Mouse (Mus musculus) midbrain, postnatal 0 days (tissue): ENCODE measurements around the gene Mknk2. TPM values are rescaled to one million over a fixed set of nuclear protein-coding genes. Genes with fewer than 3 reads are reported as not detected.

Experiments
- ATAC-seq: fragments of 200-750 bp; cut with Nextera tagmentation; 2 replicates; pipeline ENCODE4 v1.8.0; 2017; ENCODE audit warnings: moderate number of reproducible peaks, mild to moderate bottlenecking, moderate TSS enrichment, moderate library complexity; ENCODE audit not compliant: low FRiP score
- DNase-seq: peaks from one replicate; pipeline ENCODE4 v3.0.0-alpha.2; 2015; ENCODE audit warnings: low spot score
- H3K27ac ChIP-seq: fragments of 300-500 bp; sonication (generic); 2 replicates; pipeline ENCODE4 v1.5.1; 2014; ENCODE audit warnings: low read depth, mild to moderate bottlenecking, low read length, mixed read lengths
- H3K27me3 ChIP-seq: fragments of 300-500 bp; sonication (generic); 2 replicates; pipeline ENCODE4 v1.6.1; 2014; ENCODE audit warnings: low read length, control low read depth, mixed read lengths; ENCODE audit not compliant: insufficient read depth
- H3K36me3 ChIP-seq: fragments of 300-500 bp; sonication (generic); 2 replicates; pipeline ENCODE4 v1.6.1; 2014; ENCODE audit warnings: low read length, control low read depth, mixed read lengths; ENCODE audit not compliant: insufficient read depth
- H3K4me1 ChIP-seq: fragments of 300-500 bp; sonication (generic); 2 replicates; pipeline ENCODE4 v1.6.1; 2014; ENCODE audit warnings: mild to moderate bottlenecking, control low read depth, antibody characterized with exemption, low read length, mixed read lengths; ENCODE audit not compliant: insufficient read depth
- H3K4me2 ChIP-seq: fragments of 300-500 bp; sonication (generic); 2 replicates; pipeline ENCODE4 v1.6.1; 2014; ENCODE audit warnings: low read depth, mild to moderate bottlenecking, low read length, mixed read lengths; ENCODE audit not compliant: poor library complexity, severe bottlenecking
- H3K4me3 ChIP-seq: fragments of 300-500 bp; sonication (generic); 2 replicates; pipeline ENCODE4 v1.5.1; 2014; ENCODE audit warnings: low read depth, mild to moderate bottlenecking, low read length, moderate library complexity
- H3K9ac ChIP-seq: fragments of 300-500 bp; sonication (generic); replicated peaks from 2 replicates; pipeline ENCODE4 v1.6.1; 2014; ENCODE audit warnings: mild to moderate bottlenecking, low read length, moderate library complexity, mixed read lengths; ENCODE audit not compliant: poor library complexity, severe bottlenecking
- H3K9me3 ChIP-seq: fragments of 300-500 bp; sonication (generic); 2 replicates; pipeline ENCODE4 v1.6.1; 2016; ENCODE audit warnings: low read length, control low read depth
- CTCF ChIP-seq: IDR thresholded peaks from 2 replicates; pipeline ENCODE4 v1.5.1; 2016; ENCODE audit warnings: antibody characterized with exemption, mild to moderate bottlenecking
- WGBS: fragments of 180-500 bp; shearing (Covaris S2); extraction: QIAGEN DNeasy Blood & Tissue Kit; methylation state at CpG from one replicate; pipeline ENCODE4 v1.1.7; 2014; 5-methylcytosine and 5-hydroxymethylcytosine counted together
- polyA plus RNA-seq: library from polyadenylated mRNA; unstranded; fragments of >200 nt; fragmentation: Nextera tagmentation; extraction: Ambion mirVana; gene quantifications from 2 replicates; pipeline ENCODE4 v1.2.1, GENCODE M21; 2015
- total RNA-seq: library from RNA; depleted of rRNA; stranded (reverse); fragments of >200 nt; gene quantifications from 2 replicates; pipeline ENCODE4 v1.2.3, GENCODE M21; 2014

The Mknk2 gene
- total and polyA plus RNA-seq, 2 experiments from 2014 or later, result 36.0 to 74.6 TPM

DNA sequence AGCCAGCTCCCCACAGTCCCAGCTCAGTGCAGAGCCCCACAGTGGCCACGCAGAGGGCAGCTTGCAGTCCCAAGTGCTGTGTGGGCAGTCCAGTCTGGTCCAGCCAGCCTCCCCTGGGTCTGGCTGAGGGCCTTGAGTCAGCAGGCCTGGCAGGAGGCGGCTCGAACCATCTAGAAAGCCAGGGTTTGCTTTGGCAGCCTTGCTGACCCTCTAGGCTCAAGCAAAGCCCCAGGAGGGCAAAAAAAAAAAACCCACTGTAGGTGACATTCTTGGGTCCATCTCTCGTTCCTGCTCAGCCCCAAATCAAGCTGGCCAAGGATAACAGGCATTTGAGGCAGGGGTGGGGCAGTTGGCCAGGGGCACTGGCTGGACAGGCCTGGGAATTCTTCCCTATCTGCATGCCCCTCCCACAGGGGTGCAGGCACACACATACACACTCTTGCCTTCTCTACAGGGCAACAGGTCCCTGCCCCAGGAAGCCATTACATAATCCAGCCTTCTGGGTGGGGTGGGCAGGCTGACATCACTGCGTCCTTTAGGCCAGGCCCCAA lies 3.7 kb downstream of the Mknk2 start:
- Histone ChIP-seq H3K27me3 (no peaks in the 10 kb centered on the region), H3K4me2 (peak overlapping the region; percentile 88), H3K9me3 (no peaks in the 10 kb centered on the region), H3K4me1 (peaks cover 22% of the 10 kb centered on the region), H3K27ac (no peak overlapping the region), H3K9ac (peak overlapping the region; percentile 98), H3K4me3 (peak overlapping the region; percentile 96), H3K36me3 (peaks cover 32% of the 10 kb centered on the region)
- ATAC-seq (no peak), DNase-seq (no peak)
- TF ChIP-seq CTCF, result no peak
- WGBS, result 68% methylated on average over 5 of the region's 5 CpGs

DNA sequence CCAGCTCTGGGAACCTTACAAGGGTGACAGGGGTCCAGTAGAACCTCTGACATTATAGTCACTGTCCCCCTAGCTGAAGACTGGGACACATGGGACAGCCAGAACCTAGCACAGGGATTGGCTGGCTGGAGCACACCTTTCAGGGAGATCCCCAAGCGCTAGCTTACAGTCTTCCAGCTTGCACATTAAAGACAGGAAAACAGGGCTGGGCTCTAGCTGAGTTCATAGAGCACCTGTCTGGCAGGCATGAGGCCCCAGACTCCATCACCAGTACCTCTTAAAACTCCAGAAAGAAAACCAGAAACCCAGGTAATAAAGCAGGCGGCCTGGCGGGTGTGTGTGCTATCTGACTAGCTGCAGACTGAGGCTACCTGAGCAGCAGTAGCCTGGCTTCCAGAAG lies 4.2 kb downstream of the Mknk2 start:
- 94% methylated on average over 3 of the region's 3 CpGs for WGBS
- no peaks in the 10 kb centered on the region for H3K27me3 ChIP-seq
- no peak overlapping the region for H3K27ac ChIP-seq
- ATAC-seq, result no peak
- H3K9ac ChIP-seq, result peak overlapping the region; percentile 98; the same call in 1 of the 2 replicates
- no peaks in the 10 kb centered on the region for H3K9me3 ChIP-seq
- peaks cover 22% of the 10 kb centered on the region for H3K4me1 ChIP-seq
- TF ChIP-seq CTCF, result no peak
- H3K4me2 ChIP-seq, result peak overlapping the region; percentile 88
- no peak overlapping the region for H3K4me3 ChIP-seq
- H3K36me3 ChIP-seq, result peaks cover 38% of the 10 kb centered on the region
- DNase-seq, result no peak

DNA sequence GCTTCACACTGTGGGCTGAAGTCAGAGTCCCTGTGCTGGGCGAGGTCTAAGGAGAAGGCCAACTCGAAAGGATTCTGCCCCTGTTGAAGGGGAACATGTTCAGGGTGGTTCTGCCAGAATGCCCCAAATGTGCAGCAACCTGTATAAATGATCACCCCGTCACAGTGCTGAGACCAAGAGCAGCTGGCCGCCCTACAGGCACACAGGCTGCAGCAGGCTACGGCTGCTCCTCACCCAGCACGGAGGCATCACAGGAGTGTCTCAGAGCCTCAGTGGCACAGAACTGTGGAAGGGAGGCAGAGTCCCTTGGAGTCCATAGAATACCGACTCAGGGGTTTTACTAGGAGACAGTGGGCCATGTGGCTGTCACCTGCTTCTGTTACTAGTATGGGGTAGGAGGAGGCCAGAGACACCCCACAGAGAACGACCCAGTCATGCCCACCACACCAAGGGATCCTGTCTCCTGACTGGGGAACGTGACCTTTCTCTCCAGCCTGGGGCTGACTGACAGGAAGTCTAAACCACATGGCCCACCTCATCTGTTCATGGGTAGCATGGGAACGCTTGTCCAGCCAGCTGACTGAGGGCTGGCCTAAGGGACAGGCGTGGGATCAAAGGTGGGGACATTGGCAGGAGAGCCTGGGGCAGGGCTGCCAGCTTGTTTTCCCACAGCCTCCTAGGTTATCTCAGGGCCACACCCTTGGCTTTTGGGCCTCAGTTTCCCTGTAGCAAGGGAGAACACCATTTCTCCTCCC lies 5.8 kb downstream of the Mknk2 start:
- Histone ChIP-seq H3K4me2 (no peak overlapping the region), H3K36me3 (peaks cover 53% of the 10 kb centered on the region), H3K9me3 (no peaks in the 10 kb centered on the region), H3K4me3 (no peak overlapping the region), H3K27ac (no peak overlapping the region), H3K4me1 (peaks cover 16% of the 10 kb centered on the region), H3K9ac (0 out of 2 replicates have a peak overlapping the region, but pooled peaks have one; percentile 4), H3K27me3 (no peaks in the 10 kb centered on the region)
- 85% methylated on average over 11 of the region's 11 CpGs for WGBS
- no peak for TF ChIP-seq CTCF
- ATAC-seq, result no peak
- no peak for DNase-seq

DNA sequence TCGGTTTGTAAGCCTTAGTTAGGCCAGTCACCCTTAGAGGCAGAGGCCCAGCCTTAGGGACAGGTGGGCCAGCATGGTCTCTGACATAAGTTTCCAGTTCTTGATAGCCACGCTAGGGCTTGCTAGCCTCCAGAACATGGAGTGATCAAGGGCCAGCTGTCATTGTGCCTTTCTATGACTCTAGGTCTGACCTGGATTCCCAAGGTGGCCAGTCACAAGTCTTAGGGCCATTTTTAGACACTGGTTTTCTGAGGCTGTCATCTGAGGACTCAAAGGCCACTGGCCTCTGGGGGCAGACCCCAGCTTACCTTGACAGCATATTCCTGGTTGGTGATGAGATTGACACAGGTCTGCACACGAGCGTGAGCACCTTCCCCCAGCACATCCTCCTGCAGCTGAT lies 6.7 kb downstream of the Mknk2 start:
- WGBS, result 91% methylated on average over 4 of the region's 4 CpGs
- Histone ChIP-seq H3K9me3 (no peaks in the 10 kb centered on the region), H3K9ac (no peak overlapping the region), H3K27me3 (no peaks in the 10 kb centered on the region), H3K4me1 (peaks cover 16% of the 10 kb centered on the region), H3K36me3 (peaks cover 61% of the 10 kb centered on the region), H3K27ac (no peak overlapping the region), H3K4me2 (no peak overlapping the region), H3K4me3 (no peak overlapping the region)
- ATAC-seq (no peak), DNase-seq (no peak)
- TF ChIP-seq CTCF, result no peak

DNA sequence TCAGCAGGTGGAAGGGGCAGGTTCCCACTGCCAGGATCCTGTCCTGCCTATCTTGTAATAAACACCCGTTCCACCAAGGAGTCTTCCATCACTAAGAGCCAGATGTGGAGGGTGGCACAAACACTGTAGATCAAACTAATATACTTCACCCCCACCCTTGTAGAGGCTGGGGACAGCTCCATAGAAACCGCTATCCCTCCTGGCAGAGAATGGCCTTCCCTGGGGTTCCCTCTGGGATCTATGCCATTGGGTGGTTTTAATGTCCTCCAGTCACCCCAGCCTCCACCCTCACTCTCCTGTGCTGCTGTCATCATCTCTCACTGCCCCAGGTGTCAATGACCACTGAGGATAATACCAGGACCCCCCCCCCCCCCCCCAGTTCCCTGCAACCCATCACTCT lies 7.4 kb downstream of the Mknk2 start:
- Histone ChIP-seq H3K4me1 (peaks cover 16% of the 10 kb centered on the region), H3K4me3 (no peak overlapping the region), H3K36me3 (peaks cover 66% of the 10 kb centered on the region), H3K4me2 (no peak overlapping the region), H3K27ac (no peak overlapping the region), H3K27me3 (no peaks in the 10 kb centered on the region), H3K9me3 (no peaks in the 10 kb centered on the region), H3K9ac (no peak overlapping the region)
- DNase-seq (no peak), ATAC-seq (no peak)
- 86% methylated on average over 2 of the region's 2 CpGs for WGBS
- TF ChIP-seq CTCF, result no peak

DNA sequence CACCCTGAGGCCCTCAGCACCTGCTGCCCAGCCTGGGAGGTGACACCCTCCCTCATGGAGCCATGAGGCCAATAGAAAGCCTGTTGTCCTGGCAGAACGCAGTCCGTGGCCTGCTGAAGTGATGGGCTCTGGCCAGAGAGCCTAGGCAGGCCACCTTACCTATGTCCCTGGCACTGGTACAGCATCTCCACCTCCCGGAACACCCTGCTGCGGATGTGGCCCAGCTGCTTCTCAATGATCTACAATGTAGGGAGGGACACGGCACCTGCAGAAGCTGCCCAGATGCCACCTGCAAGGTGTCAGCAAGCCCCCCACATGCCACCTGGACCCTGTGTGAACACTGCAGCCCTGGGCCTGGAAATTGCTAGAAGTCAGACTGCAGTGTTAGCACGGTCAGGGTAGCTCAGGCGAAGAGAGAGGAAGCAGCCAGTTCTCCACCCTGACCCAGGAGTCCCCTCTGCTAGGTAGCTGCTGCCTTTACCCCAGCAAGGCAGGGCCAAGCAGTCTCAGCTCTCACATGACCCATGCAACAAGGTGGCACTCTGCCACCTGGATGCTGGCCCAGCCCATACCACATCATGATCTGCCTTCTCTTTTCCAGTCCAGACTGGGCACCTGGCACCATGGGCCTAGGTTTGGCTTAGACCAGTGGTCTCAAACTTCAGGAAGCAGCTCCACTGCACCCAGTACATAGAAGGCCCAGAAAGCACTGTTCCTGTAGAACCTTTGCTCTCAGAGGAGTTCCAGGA lies 8.0 kb downstream of the Mknk2 start:
- H3K4me1 ChIP-seq, result peaks cover 13% of the 10 kb centered on the region

More for the DNA sequence above, 8.0 kb downstream of the Mknk2 start:
- H3K36me3 ChIP-seq, result peaks cover 66% of the 10 kb centered on the region
- H3K4me3 ChIP-seq, result no peak overlapping the region
- no peaks in the 10 kb centered on the region for H3K27me3 ChIP-seq
- ATAC-seq (no peak), DNase-seq (peak; percentile 47)
- no peak overlapping the region for H3K4me2 ChIP-seq
- no peaks in the 10 kb centered on the region for H3K9me3 ChIP-seq
- no peak overlapping the region for H3K27ac ChIP-seq
- no peak for TF ChIP-seq CTCF
- no peak overlapping the region for H3K9ac ChIP-seq
- WGBS, result 98% methylated on average over 7 of the region's 7 CpGs
